ENCODE assay signal across 8 mouse cellular contexts in the genomic region with DNA sequence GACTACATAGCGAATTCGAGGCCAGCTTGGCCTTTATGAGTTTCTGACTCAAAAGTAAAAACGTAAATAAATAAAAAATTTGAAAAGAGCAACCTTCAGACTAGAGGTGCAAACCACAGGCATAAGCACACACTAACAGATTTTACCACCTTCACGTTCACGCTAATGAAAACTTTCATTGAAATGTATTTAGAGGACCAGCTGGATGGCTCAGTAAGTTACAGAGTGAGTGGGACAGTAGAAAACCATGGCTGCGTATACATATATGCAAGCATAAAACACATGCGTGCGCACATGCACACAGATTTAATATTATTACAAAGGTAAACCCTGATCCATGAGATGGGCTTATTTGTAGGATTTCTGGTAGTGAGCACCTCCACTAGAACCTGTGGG. TPM values are rescaled to one million over a fixed set of nuclear protein-coding genes. Genes with fewer than 3 reads are reported as not detected.
DNase-seq lines count a peak whose midpoint lies in the region; ATAC-seq and TF ChIP-seq lines count a peak whose summit lies in the region.

No protein-coding gene starts in this region.

- peaks cover 2% of the 10 kb centered on the region; the same call in 1 of the 2 replicates for H3K27me3 ChIP-seq in erythroblast, embryonic 14.5 days (ENCODE audit: control insufficient read depth)
- H3K27me3 ChIP-seq in testis, adult 2 months (ENCODE audit: control insufficient read depth, insufficient read depth, low read length), result no peaks in the 10 kb centered on the region
- 0 out of 2 replicates have a peak, but pooled peaks cover 6% of the 10 kb centered on the region for H3K27me3 ChIP-seq in liver, embryonic 15.5 days

- H3K9ac ChIP-seq in liver, embryonic 15.5 days, result no peak overlapping the region

- no peaks in the 10 kb centered on the region for H3K9me3 ChIP-seq in erythroblast, embryonic 14.5 days (ENCODE audit: control insufficient read depth, low read length)
- no peaks in the 10 kb centered on the region for H3K9me3 ChIP-seq in liver, embryonic 15.5 days (replicated peaks)

- no peak for TF ChIP-seq CTCF in testis, adult 2 months (IDR thresholded peaks at IDR 0.05; ENCODE audit: control insufficient read depth, insufficient read depth, insufficient replicate concordance, low read depth, low read length)

- WGBS in liver, embryonic 15.5 days (ENCODE audit: insufficient replicate concordance), result 40% methylated on average over 8 of the region's 8 CpGs

- peak overlapping the region; percentile 18; the same call in 1 of the 2 replicates for H3K27ac ChIP-seq in testis, adult 2 months (ENCODE audit: control insufficient read depth, insufficient read depth, low read depth, low read length)
- peak overlapping the region; percentile 58; the same call in 1 of the 2 replicates for H3K27ac ChIP-seq in liver, embryonic 15.5 days (replicated peaks)

- H3K4me1 ChIP-seq in erythroblast, embryonic 14.5 days (ENCODE audit: control insufficient read depth), result peaks cover 49% of the 10 kb centered on the region
- no peaks in the 10 kb centered on the region; the same call in 1 of the 2 replicates for H3K4me1 ChIP-seq in testis, adult 2 months (ENCODE audit: control insufficient read depth, insufficient read depth, low read length)
- H3K4me1 ChIP-seq in liver, embryonic 15.5 days (replicated peaks), result peaks cover 46% of the 10 kb centered on the region

- peak overlapping the region; percentile 81 for H3K4me2 ChIP-seq in liver, embryonic 15.5 days

- H3K36me3 ChIP-seq in erythroblast, embryonic 14.5 days (ENCODE audit: control insufficient read depth), result peaks cover 39% of the 10 kb centered on the region
- H3K36me3 ChIP-seq in testis, adult 2 months (ENCODE audit: control insufficient read depth, insufficient read depth, low read length), result peaks cover 5% of the 10 kb centered on the region
- H3K36me3 ChIP-seq in liver, embryonic 15.5 days (replicated peaks), result peaks cover 38% of the 10 kb centered on the region

- peak overlapping the region; percentile 82 for H3K4me3 ChIP-seq in erythroblast, embryonic 14.5 days (replicated peaks)
- peak overlapping the region; percentile 91; the same call in 1 of the 2 replicates for H3K4me3 ChIP-seq in testis, adult 2 months (ENCODE audit: control insufficient read depth, low read depth, low read length)
- H3K4me3 ChIP-seq in liver, embryonic 15.5 days (replicated peaks), result peak overlapping the region; percentile 77

- ATAC-seq in erythroblast, adult 5-6 weeks (replicated peaks; ENCODE audit: low FRiP score, poor library complexity, severe bottlenecking), result no peak
- no peak for ATAC-seq in liver, embryonic 15.5 days (ENCODE audit: insufficient read depth)

- TF ChIP-seq POLR2A in testis, adult 2 months (IDR thresholded peaks at IDR 0.05; ENCODE audit: control insufficient read depth, low read depth, low read length), result no peak

- no peak for DNase-seq in testis, postnatal 10 days (ENCODE audit: low spot score)
- DNase-seq in yolk sac, embryonic 10.5 days (ENCODE audit: low spot score), result no peak
- DNase-seq in gastrocnemius, adult 8-10 months (ENCODE audit: low spot score in 2 of 2), result no peak
- DNase-seq in adrenal gland, postnatal 36 days, result no peak

RNA-seq across cellular contexts. Expression of gene Rps3, which starts 0.4 kb away (rescaled TPM):
- 40.9 and 83.1 TPM in 2 replicates for polyA plus RNA-seq in erythroblast, embryonic 14.5 days (2012)
- total RNA-seq in erythroblast, adult 5-6 weeks (2015; ENCODE audit: low replicate concordance), result 292 and 308 TPM in 2 replicates
- total RNA-seq in erythroblast, adult 5-6 weeks (2017; ENCODE audit: low replicate concordance), result 237 and 436 TPM in 2 replicates
- 70.0 and 73.9 TPM in 2 replicates for polyA plus RNA-seq in testis, adult 2 months (2012; rRNA removed)
- 380 and 449 TPM in 2 replicates for polyA plus RNA-seq in liver, embryonic 15.5 days (2015; fragmentation: Nextera tagmentation; extraction: Ambion mirVana)
- total RNA-seq in gastrocnemius, adult 8-10 months (2022), result 100 to 1,000 TPM; 272 to 331 (median 278) TPM
- total RNA-seq in adrenal gland, postnatal 36 days (2021), result 100 to 1,000 TPM; 549 to 598 TPM

RNA-seq across cellular contexts. Expression of gene Klhl35, which starts 18.1 kb away (rescaled TPM):
- not detected in 2 replicates for polyA plus RNA-seq in erythroblast, embryonic 14.5 days (2012)
- total RNA-seq in erythroblast, adult 5-6 weeks (2015; ENCODE audit: low replicate concordance), result 1.9 TPM in 1 of 2 replicates, not detected in the other
- not detected in 2 replicates for total RNA-seq in erythroblast, adult 5-6 weeks (2017; ENCODE audit: low replicate concordance)
- 11.7 and 13.7 TPM in 2 replicates for polyA plus RNA-seq in testis, adult 2 months (2012; rRNA removed)
- 0.06 and 0.09 TPM in 2 replicates for polyA plus RNA-seq in liver, embryonic 15.5 days (2015; fragmentation: Nextera tagmentation; extraction: Ambion mirVana)
- total RNA-seq in gastrocnemius, adult 8-10 months (2022), result not detected
- total RNA-seq in adrenal gland, postnatal 36 days (2021), result under 1 TPM; 0.50 to 0.63 TPM

RNA-seq across cellular contexts. Expression of gene Arrb1, which starts 51.3 kb away (rescaled TPM):
- polyA plus RNA-seq in erythroblast, embryonic 14.5 days (2012), result 28.5 and 33.1 TPM in 2 replicates
- total RNA-seq in erythroblast, adult 5-6 weeks (2015; ENCODE audit: low replicate concordance), result 185 and 204 TPM in 2 replicates
- 636 and 742 TPM in 2 replicates for total RNA-seq in erythroblast, adult 5-6 weeks (2017; ENCODE audit: low replicate concordance)
- 14.9 and 19.4 TPM in 2 replicates for polyA plus RNA-seq in testis, adult 2 months (2012; rRNA removed)
- 97.2 and 101 TPM in 2 replicates for polyA plus RNA-seq in liver, embryonic 15.5 days (2015; fragmentation: Nextera tagmentation; extraction: Ambion mirVana)
- total RNA-seq in gastrocnemius, adult 8-10 months (2022), result 10 to 100 TPM; 11.9 to 14.3 (median 12.7) TPM
- total RNA-seq in adrenal gland, postnatal 36 days (2021), result 10 to 100 TPM; 41.1 to 51.0 TPM
